Mouse (Mus musculus) cerebellum, postnatal 14 days (tissue): ENCODE measurements at regions not wholly inside any gene's neighbourhood (a gene's known extent, or its start where the extent isn't known, plus 50 kb on each side); places are given as distances from the start of the nearest gene placed in this dataset.

ENCODE experiments used
- DNase-seq, 2 experiments: peaks; one replicate each; pipeline ENCODE4 v3.0.0; 2021; ENCODE audit warnings: mixed read lengths in 2 of 2

- DNase-seq, result no peak
Observed at GRCm38 (mm10) chr2:174848981-174849681, 88.7 kb downstream of the Edn3 start.

GRCm38 (mm10) chr2:174850860-174851259 lies 90.4 kb downstream of the Edn3 start:
- DNase-seq, result no peak

GRCm38 (mm10) chr2:174851525-174852330 lies 91.3 kb downstream of the Edn3 start:
- peak; percentile 91 to 94 for DNase-seq

GRCm38 (mm10) chr2:174853786-174854185 lies 93.4 kb downstream of the Edn3 start:
- no peak for DNase-seq

GRCm38 (mm10) chr2:174855548-174855947 lies 95.1 kb downstream of the Edn3 start:
- DNase-seq, result no peak

- no peak for DNase-seq
Observed at GRCm38 (mm10) chr2:174856135-174856534, 95.7 kb downstream of the Edn3 start.

DNA sequence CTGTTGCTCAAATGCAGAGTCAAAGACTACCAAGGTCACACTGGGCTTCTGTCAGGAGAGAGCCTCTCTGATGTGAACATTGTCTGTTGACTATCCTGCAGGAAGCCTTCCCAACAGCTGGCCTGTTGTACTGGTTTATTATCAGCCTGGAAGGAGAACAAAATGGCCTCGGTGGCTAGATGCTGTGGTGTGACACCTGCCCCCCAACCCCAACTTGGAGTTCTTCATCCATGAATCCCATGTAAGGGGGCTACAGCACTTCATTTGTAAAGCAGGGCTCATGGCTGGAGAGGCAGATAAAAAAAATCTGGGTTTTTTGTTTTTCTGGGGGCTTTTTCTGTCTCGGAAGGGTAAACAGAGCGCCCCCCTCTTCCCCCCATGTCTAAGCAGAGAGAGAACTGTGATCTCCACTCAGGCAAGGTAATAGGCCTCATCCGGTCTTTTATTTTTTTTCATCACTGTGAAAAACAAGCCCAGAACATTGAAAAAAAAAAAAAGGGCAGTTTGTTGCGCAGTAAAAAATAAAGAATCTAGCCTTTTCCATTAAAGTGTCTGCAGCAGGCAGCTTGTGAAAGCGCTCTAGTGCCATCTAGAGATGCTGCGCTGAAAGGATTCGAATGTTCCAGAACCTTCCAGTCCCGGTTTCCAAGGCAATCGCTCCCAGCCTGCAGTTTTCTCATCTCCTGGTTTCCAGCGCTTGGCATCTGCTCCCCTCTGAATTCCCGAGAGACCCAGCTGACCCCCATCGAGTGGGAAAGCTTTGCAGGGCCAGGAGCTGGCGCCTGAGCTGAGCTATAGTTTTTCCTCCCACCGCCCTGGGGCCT lies 97.8 kb downstream of the Edn3 start:
- peak; percentile 79 to 83 for DNase-seq

GRCm38 (mm10) chr2:174858835-174859215 lies 98.4 kb downstream of the Edn3 start:
- no peak for DNase-seq

GRCm38 (mm10) chr2:174859533-174859932 lies 99.1 kb downstream of the Edn3 start:
- DNase-seq, result peak; percentile 42 to 51

- DNase-seq, result no peak
Observed at GRCm38 (mm10) chr2:174864657-174865056, 104.2 kb downstream of the Edn3 start.

- no peak for DNase-seq
Observed at GRCm38 (mm10) chr2:174866546-174866945, 106.1 kb downstream of the Edn3 start.

- no peak for DNase-seq
Observed at GRCm38 (mm10) chr2:174867397-174867796, 107.0 kb downstream of the Edn3 start.

- no peak for DNase-seq
Observed at GRCm38 (mm10) chr2:174868186-174868585, 107.8 kb downstream of the Edn3 start.

- DNase-seq, result no peak
Observed at GRCm38 (mm10) chr2:174868743-174869369, 108.4 kb downstream of the Edn3 start.

- peak in 1 of 2 experiments; percentile 45 for DNase-seq
Observed at GRCm38 (mm10) chr2:174870284-174870683, 109.9 kb downstream of the Edn3 start.

DNA sequence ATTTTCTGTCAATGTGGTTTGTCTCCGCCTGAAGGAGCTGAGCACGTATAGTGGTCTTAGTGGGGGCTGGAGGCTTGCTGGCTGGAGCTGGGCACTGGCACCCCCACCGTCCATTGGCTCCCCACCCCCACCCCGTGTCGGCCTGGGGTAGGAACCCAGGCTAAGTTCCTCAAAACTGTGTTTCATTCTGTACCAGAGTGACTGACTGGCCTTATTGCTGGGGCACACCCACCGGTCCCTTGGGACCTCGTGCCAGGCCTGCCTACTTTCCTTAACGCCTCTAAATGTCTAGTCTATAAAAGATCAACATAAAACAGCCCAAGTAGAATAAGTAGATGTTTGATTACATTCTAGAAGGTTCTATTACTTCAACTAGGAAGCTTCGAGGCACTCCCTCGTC lies 110.8 kb downstream of the Edn3 start:
- no peak for DNase-seq

DNA sequence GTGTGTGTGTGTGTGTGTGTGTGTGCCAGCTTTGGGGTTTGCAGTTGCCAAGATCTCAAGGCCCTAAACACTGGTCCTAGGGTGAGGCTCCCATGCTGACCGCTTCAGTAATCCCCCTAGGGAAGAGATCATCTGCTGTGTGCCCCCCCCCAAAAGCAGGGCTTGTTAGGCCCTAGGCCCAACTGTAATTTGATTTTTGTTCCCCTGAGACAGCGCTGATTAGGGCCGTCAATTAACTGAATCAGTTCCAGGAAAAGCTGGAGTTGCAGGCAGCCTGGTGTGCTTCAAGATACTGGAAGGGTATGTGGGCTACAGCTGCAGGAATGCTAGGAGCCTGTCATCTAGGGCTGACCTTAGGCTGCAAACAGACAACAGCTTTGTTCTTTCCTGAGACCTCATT lies 111.4 kb downstream of the Edn3 start:
- no peak for DNase-seq

DNA sequence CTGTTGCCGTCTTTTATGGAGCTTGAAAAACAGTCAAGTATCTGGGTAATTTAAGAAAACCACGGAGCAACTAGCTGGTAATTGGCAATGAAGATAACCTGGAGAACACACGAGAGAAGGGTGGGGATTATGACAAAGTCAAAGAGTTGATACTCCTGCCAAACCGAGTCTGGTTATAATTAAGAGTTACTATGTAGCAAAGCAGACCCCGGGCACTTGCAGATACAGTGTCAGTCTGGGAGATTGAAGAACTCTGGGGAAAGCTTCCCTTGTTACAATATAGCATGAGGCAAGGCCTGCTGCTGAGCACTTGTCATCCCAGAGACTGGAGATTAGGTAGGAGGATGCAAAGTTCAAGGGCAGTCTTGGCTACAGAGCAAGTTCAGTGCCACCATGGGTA lies 116.5 kb downstream of the Edn3 start:
- no peak for DNase-seq

- no peak for DNase-seq
Observed at GRCm38 (mm10) chr2:174878979-174879378, 118.6 kb downstream of the Edn3 start.

GRCm38 (mm10) chr2:174880659-174881058 lies 120.2 kb downstream of the Edn3 start:
- no peak for DNase-seq

DNA sequence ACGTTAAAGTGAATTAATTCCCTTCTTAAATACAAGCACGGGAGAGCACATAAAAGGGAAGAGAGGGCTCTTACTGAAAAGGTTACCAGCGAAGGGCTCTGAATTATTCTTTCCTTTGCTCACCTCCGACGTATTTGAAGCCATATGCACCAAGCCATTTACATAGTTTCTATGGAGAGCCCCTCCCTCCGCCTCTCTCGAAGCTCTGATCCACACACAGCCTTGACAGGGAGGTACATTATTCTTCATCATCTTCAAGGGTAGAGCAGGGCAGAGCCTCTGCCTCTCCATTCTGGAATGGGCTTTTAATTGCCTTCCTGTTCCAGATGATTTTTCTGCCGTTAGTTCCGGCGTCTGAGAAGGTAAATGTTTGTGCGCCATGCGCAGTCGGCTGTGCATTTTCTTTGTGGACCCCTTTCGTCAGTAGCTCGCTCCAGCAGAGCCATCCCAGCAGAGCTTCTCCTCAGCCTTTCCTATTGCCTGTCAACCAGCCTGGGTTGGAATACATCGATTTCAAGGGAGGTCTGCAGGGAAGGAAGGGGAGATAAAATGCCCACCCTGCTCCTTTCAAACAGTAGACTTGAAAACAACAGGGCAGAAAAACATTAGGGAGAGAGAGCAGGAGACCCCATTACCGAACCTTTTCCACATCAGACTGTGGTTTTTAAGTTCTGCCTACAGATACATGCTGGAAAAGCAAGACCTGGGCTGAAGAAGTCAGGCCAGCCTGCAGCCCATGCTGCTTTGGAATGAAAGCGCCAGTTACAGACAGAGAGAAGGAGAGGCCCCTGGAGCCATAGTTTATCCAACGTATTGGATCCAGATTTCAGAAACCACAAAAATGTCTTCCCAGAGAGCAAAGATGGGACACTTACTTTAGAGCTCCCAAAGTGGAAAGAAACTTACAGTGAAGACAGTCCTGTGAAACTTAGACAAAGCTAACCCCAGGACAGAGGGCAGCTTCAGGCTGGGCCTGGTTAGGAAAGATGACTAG lies 124.1 kb downstream of the Edn3 start:
- no peak for DNase-seq

DNA sequence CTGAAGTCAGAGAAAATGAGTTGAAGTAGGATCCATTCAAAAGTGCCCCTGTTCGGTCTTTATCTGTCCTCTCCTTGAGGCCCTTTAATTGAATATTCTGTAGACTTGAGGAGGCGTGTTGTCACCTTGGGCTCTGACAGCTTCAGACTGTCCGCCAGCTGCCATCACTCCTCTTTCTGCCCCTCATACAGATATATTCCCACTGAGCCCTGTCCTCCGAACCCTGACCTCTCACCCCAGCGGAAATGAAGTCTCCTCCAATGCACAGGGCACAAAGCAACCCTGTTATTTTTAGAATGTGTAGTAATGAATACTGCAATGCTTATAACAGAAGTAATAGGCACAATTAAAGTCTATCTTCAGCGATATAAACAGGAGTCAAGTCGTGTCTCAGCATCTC lies 117.4 kb upstream of the Gm14444 start:
- no peak for DNase-seq
